8 mouse cellular contexts compared by ENCODE assay signal in the genomic region with DNA sequence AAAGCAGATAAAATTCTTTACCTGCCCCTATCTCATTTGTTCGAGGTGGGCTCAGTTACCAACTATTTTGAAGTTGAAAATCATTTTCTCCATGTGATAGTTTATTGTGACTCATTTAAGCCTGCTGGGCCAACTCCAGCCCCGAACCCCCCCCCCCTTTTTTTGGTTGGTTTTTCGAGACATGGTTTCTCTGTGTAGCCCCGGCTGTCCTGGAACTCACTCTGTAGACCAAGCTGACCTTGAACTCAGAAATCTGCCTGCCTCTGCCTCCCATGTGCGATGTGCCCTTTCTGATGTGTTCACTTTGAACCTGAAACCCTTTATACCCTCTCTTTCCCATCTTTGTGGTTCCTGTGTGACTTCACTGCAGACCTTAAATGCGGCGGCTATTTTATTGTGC. TPM values are rescaled to one million over a fixed set of nuclear protein-coding genes. Genes with fewer than 3 reads are reported as not detected.
DNase-seq lines count a peak whose midpoint lies in the region; ATAC-seq and TF ChIP-seq lines count a peak whose summit lies in the region.

No protein-coding gene starts in this region.

- no peak for TF ChIP-seq CTCF in liver, embryonic 14.5 days (IDR thresholded peaks at IDR 0.05; ENCODE audit: low read depth)

- no peak for ATAC-seq in erythroblast, adult 5-6 weeks (replicated peaks; ENCODE audit: low FRiP score, poor library complexity, severe bottlenecking)
- peak; percentile 24; the same call in 1 of the 2 replicates for ATAC-seq in forebrain, embryonic 13.5 days
- no peak for ATAC-seq in liver, embryonic 14.5 days (ENCODE audit: insufficient read depth)

- H3K4me1 ChIP-seq in erythroblast, embryonic 14.5 days (ENCODE audit: control insufficient read depth) = peaks cover 5% of the 10 kb centered on the region
- no peaks in the 10 kb centered on the region; the same call in 1 of the 2 replicates for H3K4me1 ChIP-seq in forebrain, embryonic 13.5 days
- H3K4me1 ChIP-seq in liver, embryonic 14.5 days (replicated peaks; ENCODE audit: control insufficient read depth in 2 of 2, insufficient read depth in 2 of 2, low read length in 1 of 2) = peaks cover 0 to 2% of the 10 kb centered on the region in 2 experiments; a peak in 1 of 4 replicates

- no peak overlapping the region for H3K27ac ChIP-seq in forebrain, embryonic 13.5 days
- no peak overlapping the region for H3K27ac ChIP-seq in liver, embryonic 14.5 days

- 0 out of 2 replicates have a peak overlapping the region, but pooled peaks have one; percentile 65 for H3K9ac ChIP-seq in forebrain, embryonic 13.5 days
- peak overlapping the region; percentile 63 for H3K9ac ChIP-seq in liver, embryonic 14.5 days (replicated peaks)

- 52% methylated on average over 7 of the region's 7 CpGs for WGBS in forebrain, embryonic 13.5 days
- WGBS in liver, embryonic 14.5 days (ENCODE audit: insufficient replicate concordance) = 37% methylated on average over 7 of the region's 7 CpGs

- H3K4me3 ChIP-seq in erythroblast, embryonic 14.5 days (replicated peaks) = peak overlapping the region; percentile 81
- H3K4me3 ChIP-seq in forebrain, embryonic 13.5 days = peak overlapping the region; percentile 50
- H3K4me3 ChIP-seq in liver, embryonic 14.5 days (ENCODE audit: insufficient read depth in 1 of 2, low read depth in 2 of 2, low read length in 2 of 2) = peak overlapping the region; percentile 68 to 76

- H3K27me3 ChIP-seq in erythroblast, embryonic 14.5 days (ENCODE audit: control insufficient read depth) = no peaks in the 10 kb centered on the region
- H3K27me3 ChIP-seq in forebrain, embryonic 13.5 days = no peaks in the 10 kb centered on the region
- no peaks in the 10 kb centered on the region for H3K27me3 ChIP-seq in liver, embryonic 14.5 days (ENCODE audit: control insufficient read depth, insufficient read depth, low read length)

- TF ChIP-seq EP300 in liver, embryonic 14.5 days (IDR thresholded peaks at IDR 0.05; ENCODE audit: low read depth) = no peak

- peak; percentile 5 for DNase-seq in A20 (ENCODE audit: low read depth, low spot score)
- no peak for DNase-seq in liver, embryonic 14.5 days (ENCODE audit: low read depth in 3 of 3, low spot score in 3 of 3)
- DNase-seq in urinary bladder, postnatal 14 days (ENCODE audit: low spot score) = no peak
- no peak for DNase-seq in right cerebral cortex, adult 18-20 months
- no peak for DNase-seq in right cerebral cortex, postnatal 4 days

- peak overlapping the region; percentile 67 for H3K4me2 ChIP-seq in forebrain, embryonic 13.5 days
- peak overlapping the region; percentile 65 for H3K4me2 ChIP-seq in liver, embryonic 14.5 days (ENCODE audit: low read depth)

- no peaks in the 10 kb centered on the region for H3K9me3 ChIP-seq in erythroblast, embryonic 14.5 days (ENCODE audit: control insufficient read depth, low read length)
- no peaks in the 10 kb centered on the region for H3K9me3 ChIP-seq in forebrain, embryonic 13.5 days (replicated peaks)
- H3K9me3 ChIP-seq in liver, embryonic 14.5 days (ENCODE audit: control insufficient read depth, low read length) = no peaks in the 10 kb centered on the region

- no peaks in the 10 kb centered on the region for H3K36me3 ChIP-seq in erythroblast, embryonic 14.5 days (ENCODE audit: control insufficient read depth)
- H3K36me3 ChIP-seq in forebrain, embryonic 13.5 days (ENCODE audit: poor library complexity, severe bottlenecking) = no peaks in the 10 kb centered on the region
- no peaks in the 10 kb centered on the region for H3K36me3 ChIP-seq in liver, embryonic 14.5 days (replicated peaks; ENCODE audit: control insufficient read depth, insufficient read depth, low read depth)

RNA-seq across cellular contexts. Expression of gene Slc25a53, which starts 0.4 kb away (rescaled TPM):
- polyA plus RNA-seq in erythroblast, embryonic 14.5 days (2012) = not detected in 2 replicates
- 3.8 and 4.6 TPM in 2 replicates for total RNA-seq in erythroblast, adult 5-6 weeks (2015; ENCODE audit: low replicate concordance)
- total RNA-seq in erythroblast, adult 5-6 weeks (2017; ENCODE audit: low replicate concordance) = 1.8 and 7.8 TPM in 2 replicates
- 14.9 and 18.4 TPM in 2 replicates for polyA plus RNA-seq in forebrain, embryonic 13.5 days (2015; fragmentation: Nextera tagmentation; extraction: Ambion mirVana)
- polyA plus RNA-seq in liver, embryonic 14.5 days (2012; rRNA removed) = 1.3 and 1.4 TPM in 2 replicates
- 2.1 and 2.6 TPM in 2 replicates for polyA plus RNA-seq in liver, embryonic 14.5 days (2014; fragmentation: Nextera tagmentation; extraction: Ambion mirVana)

RNA-seq across cellular contexts. Expression of gene Fam199x, which starts 10.9 kb away (rescaled TPM):
- polyA plus RNA-seq in erythroblast, embryonic 14.5 days (2012) = under 0.01 TPM in 1 of 2 replicates, not detected in the other
- total RNA-seq in erythroblast, adult 5-6 weeks (2015; ENCODE audit: low replicate concordance) = 0.58 and 1.0 TPM in 2 replicates
- 2.0 and 2.2 TPM in 2 replicates for total RNA-seq in erythroblast, adult 5-6 weeks (2017; ENCODE audit: low replicate concordance)
- 6.8 and 8.6 TPM in 2 replicates for polyA plus RNA-seq in forebrain, embryonic 13.5 days (2015; fragmentation: Nextera tagmentation; extraction: Ambion mirVana)
- polyA plus RNA-seq in liver, embryonic 14.5 days (2012; rRNA removed) = 0.28 and 0.46 TPM in 2 replicates
- 0.76 and 0.99 TPM in 2 replicates for polyA plus RNA-seq in liver, embryonic 14.5 days (2014; fragmentation: Nextera tagmentation; extraction: Ambion mirVana)

RNA-seq across cellular contexts. Expression of gene Zcchc18, which starts 45.5 kb away (rescaled TPM):
- polyA plus RNA-seq in erythroblast, embryonic 14.5 days (2012) = not detected in 2 replicates
- total RNA-seq in erythroblast, adult 5-6 weeks (2015; ENCODE audit: low replicate concordance) = 0.77 TPM in 1 of 2 replicates, not detected in the other
- 0.28 TPM in 1 of 2 replicates, not detected in the other for total RNA-seq in erythroblast, adult 5-6 weeks (2017; ENCODE audit: low replicate concordance)
- 192 and 222 TPM in 2 replicates for polyA plus RNA-seq in forebrain, embryonic 13.5 days (2015; fragmentation: Nextera tagmentation; extraction: Ambion mirVana)
- 0.04 and 0.13 TPM in 2 replicates for polyA plus RNA-seq in liver, embryonic 14.5 days (2012; rRNA removed)
- polyA plus RNA-seq in liver, embryonic 14.5 days (2014; fragmentation: Nextera tagmentation; extraction: Ambion mirVana) = 0.13 and 0.14 TPM in 2 replicates

Comparison
In these comparisons a context has a peak if more than half of its experiments do, and no peak if none do; other contexts are left out.
1. RNA of gene Zcchc18, which starts 45.5 kb away (polyA plus RNA-seq): 192 to 222 TPM in forebrain, embryonic 13.5 days; 0.04 to 0.14 TPM in liver, embryonic 14.5 days and not detected in erythroblast, embryonic 14.5 days; every median in the first group is over 100 times any median in the second.
2. Peak in every context shown above with its lines, with median percentiles within 50 percentile points of each other: H3K4me3 ChIP-seq.